Comparison of ENCODE assay signal across 8 mouse cellular contexts in the genomic region with DNA sequence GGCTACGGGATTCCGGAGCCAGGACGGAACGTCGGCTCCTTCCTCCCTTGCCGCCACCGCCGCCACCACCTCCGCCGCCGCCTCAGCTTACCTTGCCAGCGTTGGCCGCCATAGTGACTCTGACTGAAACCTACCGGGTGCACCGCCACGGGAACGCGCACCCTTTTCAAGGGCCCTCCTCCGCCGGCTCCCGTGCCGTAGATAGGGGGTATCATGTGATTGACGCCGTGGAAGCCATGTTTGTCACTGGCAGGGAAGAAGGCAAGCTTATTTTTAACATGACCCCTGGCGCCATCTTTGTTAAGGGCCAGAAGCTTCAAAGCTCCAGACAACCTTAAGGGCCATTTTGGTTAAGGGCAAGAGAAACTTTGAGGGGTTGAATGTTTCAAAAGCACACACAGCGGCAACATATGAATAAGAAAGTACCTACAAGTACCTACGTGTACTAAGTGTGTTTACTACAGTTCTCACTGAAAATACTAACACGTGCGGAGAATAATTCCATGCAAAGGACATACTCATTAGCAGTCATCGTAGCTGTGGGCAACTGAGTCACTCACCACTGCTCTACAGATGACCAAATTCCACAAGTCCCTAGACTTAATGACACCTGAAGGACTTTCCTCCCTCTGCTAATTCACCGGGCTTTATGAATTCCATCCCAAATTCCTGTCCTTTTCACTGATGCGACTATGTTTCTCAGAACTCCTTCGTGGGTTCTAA. TPM values are rescaled to one million over a fixed set of nuclear protein-coding genes. Genes with fewer than 3 reads are reported as not detected.
DNase-seq lines count a peak whose midpoint lies in the region; ATAC-seq and TF ChIP-seq lines count a peak whose summit lies in the region.

TSS of gene Slmap (minus strand) at position 175 of the 723 bp plus-strand sequence.

- H3K9ac ChIP-seq in heart, embryonic 11.5 days (ENCODE audit: low read depth, low read length), result peak within 1 kb of the TSS; percentile 95
- peak within 1 kb of the TSS; percentile 94 for H3K9ac ChIP-seq in kidney, embryonic 16.5 days (replicated peaks; ENCODE audit: low read length)
- peak within 1 kb of the TSS; percentile 97 for H3K9ac ChIP-seq in liver, adult 2 months (ENCODE audit: low read depth, low read length)

- H3K4me3 ChIP-seq in C2C12 (ENCODE audit: insufficient read depth, poor library complexity, severe bottlenecking) (peak within 1 kb of the TSS; percentile 66), myocyte (peak within 1 kb of the TSS; percentile 48)
- peak within 1 kb of the TSS; percentile 83 for H3K4me3 ChIP-seq in erythroblast, embryonic 14.5 days (replicated peaks)
- peak within 1 kb of the TSS; percentile 96 for H3K4me3 ChIP-seq in heart, embryonic 11.5 days (ENCODE audit: low read depth, low read length)
- H3K4me3 ChIP-seq in kidney, embryonic 16.5 days (ENCODE audit: low read length), result peak within 1 kb of the TSS; percentile 94
- peak within 1 kb of the TSS; percentile 98 for H3K4me3 ChIP-seq in liver, adult 2 months (ENCODE audit: insufficient read depth, low read depth, low read length)

- peak within 1 kb of the TSS; percentile 95 for H3K4me2 ChIP-seq in heart, embryonic 11.5 days
- H3K4me2 ChIP-seq in kidney, embryonic 16.5 days (replicated peaks; ENCODE audit: low read depth, low read length), result peak within 1 kb of the TSS; percentile 81
- H3K4me2 ChIP-seq in myocyte (ENCODE audit: low read depth), result peak within 1 kb of the TSS; percentile 96

- peak; percentile 54; the same call in 1 of the 2 replicates for TF ChIP-seq POLR2A in brain, embryonic 14.5 days (IDR thresholded peaks at IDR 0.05; ENCODE audit: borderline replicate concordance, extremely low read depth, insufficient read depth, insufficient read length, poor library complexity, severe bottlenecking)
- peak; percentile 85 for TF ChIP-seq POLR2A in liver, adult 2 months (IDR thresholded peaks at IDR 0.05; ENCODE audit: extremely low read depth, insufficient read depth, low read length)
- TF ChIP-seq POLR2A in myocyte (IDR thresholded peaks at IDR 0.05; ENCODE audit: insufficient read length, low read depth), result peak; percentile 88

- DNase-seq in brain, embryonic 14.5 days (ENCODE audit: low read depth), result peak; percentile 100
- DNase-seq in liver, adult 2 months (ENCODE audit: extremely low read depth, low read depth, low spot score), result peak; percentile 97
- DNase-seq in splenic B cell, adult 2 months (ENCODE audit: low read depth, low spot score), result peak; percentile 100

- H3K27ac ChIP-seq in heart, embryonic 11.5 days (ENCODE audit: low read depth, low read length), result peak within 1 kb of the TSS; percentile 87
- peak within 1 kb of the TSS; percentile 88 for H3K27ac ChIP-seq in kidney, embryonic 16.5 days (ENCODE audit: low read length)
- peak within 1 kb of the TSS; percentile 80 for H3K27ac ChIP-seq in liver, adult 2 months (replicated peaks; ENCODE audit: insufficient read depth, low read depth, low read length)

- no peak for TF ChIP-seq CTCF in C2C12 (IDR thresholded peaks at IDR 0.05; ENCODE audit: control insufficient read depth, insufficient read depth, insufficient read length)
- TF ChIP-seq CTCF in brain, embryonic 14.5 days (IDR thresholded peaks at IDR 0.05; ENCODE audit: borderline replicate concordance, extremely low read depth, insufficient read depth, insufficient read length), result no peak
- TF ChIP-seq CTCF in liver, adult 2 months (IDR thresholded peaks at IDR 0.05; ENCODE audit: low read depth, low read length), result no peak

- WGBS in heart, embryonic 11.5 days (ENCODE audit: insufficient replicate concordance), result 12% methylated on average over 33 of the region's 33 CpGs
- 12% methylated on average over 33 of the region's 33 CpGs for WGBS in kidney, embryonic 16.5 days
- 12% methylated on average over 31 of the region's 33 CpGs for WGBS in liver, adult 2 months

- H3K79me3 ChIP-seq in C2C12 (ENCODE audit: low read depth), result peaks cover 40% of the 10 kb centered on the region

- H3ac ChIP-seq in C2C12 (ENCODE audit: control insufficient read depth, insufficient read length, low read depth) (peak within 1 kb of the TSS; percentile 79), myocyte (ENCODE audit: control insufficient read depth, insufficient read length) (peak within 1 kb of the TSS; percentile 80)

- H3K36me3 ChIP-seq in C2C12 (ENCODE audit: control insufficient read depth, insufficient read depth), result peaks cover 14% of the 10 kb centered on the region
- H3K36me3 ChIP-seq in erythroblast, embryonic 14.5 days (ENCODE audit: control insufficient read depth), result peaks cover 21% of the 10 kb centered on the region
- no peaks in the 10 kb centered on the region for H3K36me3 ChIP-seq in heart, embryonic 11.5 days (ENCODE audit: control insufficient read depth, insufficient read depth, low read length)
- H3K36me3 ChIP-seq in kidney, embryonic 16.5 days (ENCODE audit: insufficient read depth, low read length), result 0 out of 2 replicates have a peak, but pooled peaks cover 2% of the 10 kb centered on the region
- H3K36me3 ChIP-seq in liver, adult 2 months (ENCODE audit: control insufficient read depth, insufficient read depth, low read length), result no peaks in the 10 kb centered on the region; the same call in 1 of the 2 replicates
- H3K36me3 ChIP-seq in myocyte (ENCODE audit: control insufficient read depth, insufficient read depth), result no peaks in the 10 kb centered on the region
- 0 out of 2 replicates have a peak, but pooled peaks cover 3% of the 10 kb centered on the region for H3K36me3 ChIP-seq in splenic B cell, adult 2 months (ENCODE audit: control insufficient read depth, insufficient read depth, low read length, poor library complexity, severe bottlenecking)

- peak; percentile 90 for ATAC-seq in heart, embryonic 11.5 days (replicated peaks; ENCODE audit: insufficient number of reproducible peaks, low FRiP score, low TSS enrichment)
- ATAC-seq in kidney, embryonic 16.5 days (ENCODE audit: low FRiP score, low TSS enrichment), result peak; percentile 96

- no peaks in the 10 kb centered on the region for H3K27me3 ChIP-seq in C2C12 (ENCODE audit: control insufficient read depth, insufficient read depth, insufficient read length)
- peaks cover 6% of the 10 kb centered on the region; the same call in 1 of the 2 replicates for H3K27me3 ChIP-seq in erythroblast, embryonic 14.5 days (ENCODE audit: control insufficient read depth)
- H3K27me3 ChIP-seq in heart, embryonic 11.5 days (ENCODE audit: control insufficient read depth, insufficient read depth, low read length), result no peaks in the 10 kb centered on the region
- H3K27me3 ChIP-seq in kidney, embryonic 16.5 days (ENCODE audit: insufficient read depth, low read length), result no peaks in the 10 kb centered on the region
- no peaks in the 10 kb centered on the region for H3K27me3 ChIP-seq in liver, adult 2 months (ENCODE audit: control insufficient read depth, insufficient read depth, low read length)
- no peaks in the 10 kb centered on the region for H3K27me3 ChIP-seq in myocyte (ENCODE audit: control insufficient read depth, insufficient read depth, insufficient read length)
- H3K27me3 ChIP-seq in splenic B cell, adult 2 months (ENCODE audit: control insufficient read depth, insufficient read depth, low read length, poor library complexity, severe bottlenecking), result no peaks in the 10 kb centered on the region

- peaks cover 48% of the 10 kb centered on the region for H3K79me2 ChIP-seq in C2C12 (ENCODE audit: control insufficient read depth, insufficient read depth)
- H3K79me2 ChIP-seq in liver, adult 2 months (ENCODE audit: control insufficient read depth, insufficient read depth, low read length), result peaks cover 15% of the 10 kb centered on the region; the same call in 1 of the 2 replicates
- peaks cover 39% of the 10 kb centered on the region for H3K79me2 ChIP-seq in myocyte (ENCODE audit: control insufficient read depth, insufficient read depth)

- no peaks in the 10 kb centered on the region for H3K9me3 ChIP-seq in erythroblast, embryonic 14.5 days (ENCODE audit: control insufficient read depth, low read length)
- no peaks in the 10 kb centered on the region for H3K9me3 ChIP-seq in heart, embryonic 11.5 days (replicated peaks; ENCODE audit: control insufficient read depth, low read length)
- H3K9me3 ChIP-seq in kidney, embryonic 16.5 days (ENCODE audit: low read length), result no peaks in the 10 kb centered on the region

- H3K4me1 ChIP-seq in erythroblast, embryonic 14.5 days (ENCODE audit: control insufficient read depth), result peaks cover 38% of the 10 kb centered on the region
- H3K4me1 ChIP-seq in heart, embryonic 11.5 days (ENCODE audit: control insufficient read depth, insufficient read depth, low read length), result peaks cover 12% of the 10 kb centered on the region
- H3K4me1 ChIP-seq in kidney, embryonic 16.5 days (ENCODE audit: insufficient read depth, low read length), result peaks cover 27% of the 10 kb centered on the region
- H3K4me1 ChIP-seq in liver, adult 2 months (ENCODE audit: control insufficient read depth, insufficient read depth, low read length), result peaks cover 11% of the 10 kb centered on the region

TF ChIP-seq in C2C12, 6 proteins besides CTCF, POLR2A, EP300 and RAD21:
- TF ChIP-seq USF1 (IDR thresholded peaks at IDR 0.05; ENCODE audit: low read depth), result peak; percentile 98
- peak; percentile 60 for TF ChIP-seq MAX (IDR thresholded peaks at IDR 0.05)
- no peak for TF ChIP-seq FOSL1 (IDR thresholded peaks at IDR 0.05; ENCODE audit: insufficient read depth, low read length, poor library complexity, severe bottlenecking)
- no peak for TF ChIP-seq MYOD1 (IDR thresholded peaks at IDR 0.05; ENCODE audit: control insufficient read depth, insufficient read length, low read depth)

TF ChIP-seq in myocyte, 11 proteins besides CTCF, POLR2A, EP300 and RAD21 (continues in another document):
- TF ChIP-seq SRF (IDR thresholded peaks at IDR 0.05; ENCODE audit: control insufficient read depth, insufficient read length, low read depth) (no peak), REST (IDR thresholded peaks at IDR 0.05; ENCODE audit: insufficient read depth, insufficient read length) (no peak), E2F4 (IDR thresholded peaks at IDR 0.05; ENCODE audit: insufficient read depth) (no peak), POLR2AphosphoS2 (IDR thresholded peaks at IDR 0.05; ENCODE audit: insufficient read length, low read depth) (peak; percentile 79), MYOG (IDR thresholded peaks at IDR 0.05; ENCODE audit: control insufficient read depth in 1 of 3, insufficient read depth in 1 of 3, insufficient read length in 2 of 3, low read depth in 2 of 3) (peak in 1 of 3 experiments; percentile 21), MAX (IDR thresholded peaks at IDR 0.05; ENCODE audit: low read depth) (no peak), USF1 (IDR thresholded peaks at IDR 0.05; ENCODE audit: low read depth) (peak; percentile 99)

RNA-seq across cellular contexts. Expression of gene Slmap, which starts in this region (rescaled TPM):
- polyA plus RNA-seq in C2C12 (2012; fragmentation: generic; extraction: Trizol) (10.8 TPM), myocyte (2012; fragmentation: generic; extraction: Trizol) (15.5 TPM)
- 20.5 and 24.5 TPM in 2 replicates for polyA plus RNA-seq in brain, embryonic 14.5 days (2012; rRNA removed)
- polyA plus RNA-seq in erythroblast, embryonic 14.5 days (2012), result 0.25 and 0.36 TPM in 2 replicates
- polyA plus RNA-seq in heart, embryonic 11.5 days (2014; fragmentation: Nextera tagmentation; extraction: Ambion mirVana), result 76.2 and 91.2 TPM in 2 replicates
- 18.0 and 18.4 TPM in 2 replicates for polyA plus RNA-seq in kidney, embryonic 16.5 days (2015; fragmentation: Nextera tagmentation; extraction: Ambion mirVana)
- total RNA-seq in liver, adult 2 months (2014; rRNA removed), result 43.8 and 50.8 TPM in 2 replicates
- 10.4 and 10.5 TPM in 2 replicates for polyA plus RNA-seq in liver, adult 2 months (2012; rRNA removed)

Comparison
In these comparisons a context has a peak if more than half of its experiments do, and no peak if none do; other contexts are left out.
1. Peak in every context shown above with its lines: DNase-seq, ATAC-seq, H3K4me3 ChIP-seq and H3K27ac ChIP-seq.
2. H3K4me3 ChIP-seq: peak in every context shown above with its lines; median percentile 98 in liver, adult 2 months; 96 in heart, embryonic 11.5 days; 94 in kidney, embryonic 16.5 days; 83 in erythroblast, embryonic 14.5 days; 66 in C2C12; 48 in myocyte.